Mouse (Mus musculus) erythroblast, adult 5-6 weeks (primary cell): ENCODE results near the gene Exd2. TPM values are rescaled to one million over a fixed set of nuclear protein-coding genes. Genes with fewer than 3 reads are reported as not detected.

Experiments
- ATAC-seq: replicated peaks from 2 replicates; pipeline ENCODE4 v1.8.0; 2016; ENCODE audit warnings: moderate number of reproducible peaks, mild to moderate bottlenecking, moderate TSS enrichment, inconsistent platforms; ENCODE audit not compliant: poor library complexity, low FRiP score, severe bottlenecking
- total RNA-seq, 2 experiments: library from RNA; stranded (forward) in 1 of 2; stranded (reverse) in 1 of 2; fragments of 150-400 nt in 1 of 2; fragments of 200-764, 138-1000 nt in 1 of 2; gene quantifications; 2 replicates each; pipeline versions ENCODE4 v1.2.3 to v1.2.4; 2015 to 2017; ENCODE audit warnings: low replicate concordance in 2 of 2

Exd2 gene
- total RNA-seq, 2 experiments from 2014 or later: 1.9 to 3.1 TPM

- ATAC-seq: no peak
These were observed 20.5 kb downstream of the Exd2 start for GRCm38 (mm10) chr12:80483397-80483796.

DNA sequence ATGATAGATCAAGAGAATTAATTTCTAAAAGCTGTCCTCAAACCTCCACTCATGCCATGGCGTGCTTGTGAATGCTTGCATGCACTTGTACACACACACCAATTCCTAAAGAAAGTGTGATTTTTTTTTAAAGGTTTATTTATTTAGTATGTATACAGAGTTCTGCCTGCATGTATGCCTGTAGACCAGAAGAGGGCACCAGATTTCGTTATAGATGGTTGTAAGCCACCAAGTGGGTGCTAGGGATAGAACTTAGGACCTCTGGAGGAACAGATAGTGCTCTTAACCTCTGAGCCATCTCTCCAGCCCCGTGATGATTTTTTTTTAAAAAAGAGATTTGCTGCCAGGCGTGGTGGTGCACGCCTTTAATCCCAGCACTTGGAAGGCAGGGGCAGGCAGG, 30.4 kb downstream of the Exd2 start:
- no peak for ATAC-seq

GRCm38 (mm10) chr12:80495691-80496090, 32.8 kb downstream of the Exd2 start:
- no peak for ATAC-seq

- no peak for ATAC-seq
These were observed 35.5 kb downstream of the Exd2 start for GRCm38 (mm10) chr12:80498356-80498755.

- ATAC-seq: no peak
These were observed 37.6 kb downstream of the Exd2 start for GRCm38 (mm10) chr12:80500506-80500905.

DNA sequence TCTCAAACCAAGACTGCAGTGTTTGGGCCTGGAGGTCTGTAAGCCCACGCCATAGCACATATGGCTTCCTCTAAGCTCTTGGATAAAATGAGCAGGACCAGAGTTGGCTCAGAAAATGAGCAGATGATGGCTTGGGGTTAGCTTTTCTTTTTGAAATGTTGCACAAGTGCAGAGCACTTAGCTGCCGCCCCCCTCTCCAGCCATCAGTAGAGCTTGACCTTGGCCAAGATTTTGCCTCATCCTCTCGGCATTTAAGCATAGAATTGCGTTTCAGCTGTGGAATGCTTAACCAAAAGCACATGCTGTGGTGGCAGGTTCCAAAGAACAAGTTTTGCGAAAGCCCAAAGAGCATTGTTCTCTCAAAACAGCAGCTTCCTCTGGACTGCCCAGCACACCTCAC, 41.8 kb downstream of the Exd2 start:
- no peak for ATAC-seq

DNA sequence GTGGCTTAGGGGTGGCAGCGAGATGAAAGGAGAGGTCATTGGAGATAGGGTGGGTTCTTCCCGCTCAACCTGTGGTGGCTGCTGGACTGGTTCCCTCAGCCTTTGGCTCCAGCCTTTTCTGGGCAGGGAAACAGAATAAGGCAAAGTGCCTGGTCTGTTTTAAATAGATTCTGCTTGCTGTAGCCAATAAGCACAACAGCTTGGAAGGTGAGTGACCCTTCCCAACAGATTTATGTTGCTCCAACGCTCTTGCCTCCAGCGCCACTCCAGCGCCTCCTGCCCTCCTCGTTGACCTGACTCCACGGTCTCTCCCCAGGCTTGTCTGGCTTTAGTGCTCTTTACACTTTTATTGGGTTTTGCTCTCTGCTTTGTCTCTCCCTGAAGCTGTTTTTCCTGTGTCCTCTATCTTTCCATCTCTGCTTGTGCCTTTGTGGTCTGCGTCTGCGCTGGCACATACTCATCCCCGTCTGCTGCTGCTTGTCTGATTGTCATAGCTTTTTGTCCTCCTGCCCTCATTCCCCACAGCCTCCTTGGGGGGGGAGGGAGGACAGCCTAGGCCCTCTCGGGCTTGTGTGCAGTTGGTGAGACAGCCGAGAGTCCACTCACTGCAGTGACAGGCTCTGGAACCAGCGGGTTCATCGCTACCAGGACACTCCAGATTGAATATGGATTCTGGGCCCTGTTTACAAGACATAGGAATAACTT, 44.3 kb downstream of the Exd2 start:
- no peak for ATAC-seq

GRCm38 (mm10) chr12:80517977-80518376, 55.1 kb downstream of the Exd2 start, which contains the start of gene Galnt16:
Galnt16 (plus strand) TSS chr12:80518277.
- ATAC-seq: no peak

DNA sequence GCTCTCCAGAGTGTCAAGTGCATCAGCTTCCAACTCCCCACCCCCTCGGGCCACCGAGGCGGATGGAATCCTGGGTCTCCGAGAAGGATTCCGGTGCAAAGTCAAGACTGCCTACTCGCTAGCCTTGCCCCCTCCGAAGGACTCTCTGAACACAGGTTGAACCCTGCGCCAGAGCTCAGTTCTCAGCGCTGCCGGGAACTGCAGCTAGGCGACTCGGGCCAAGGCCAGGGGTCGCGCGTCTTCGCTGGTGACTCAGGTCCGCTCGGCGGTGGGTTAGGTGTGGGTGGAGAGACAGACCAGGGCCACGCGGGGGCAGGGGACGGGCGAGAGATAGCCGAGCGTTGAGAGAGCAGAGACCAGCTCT, 55.5 kb downstream of the Exd2 start:
- no peak for ATAC-seq

DNA sequence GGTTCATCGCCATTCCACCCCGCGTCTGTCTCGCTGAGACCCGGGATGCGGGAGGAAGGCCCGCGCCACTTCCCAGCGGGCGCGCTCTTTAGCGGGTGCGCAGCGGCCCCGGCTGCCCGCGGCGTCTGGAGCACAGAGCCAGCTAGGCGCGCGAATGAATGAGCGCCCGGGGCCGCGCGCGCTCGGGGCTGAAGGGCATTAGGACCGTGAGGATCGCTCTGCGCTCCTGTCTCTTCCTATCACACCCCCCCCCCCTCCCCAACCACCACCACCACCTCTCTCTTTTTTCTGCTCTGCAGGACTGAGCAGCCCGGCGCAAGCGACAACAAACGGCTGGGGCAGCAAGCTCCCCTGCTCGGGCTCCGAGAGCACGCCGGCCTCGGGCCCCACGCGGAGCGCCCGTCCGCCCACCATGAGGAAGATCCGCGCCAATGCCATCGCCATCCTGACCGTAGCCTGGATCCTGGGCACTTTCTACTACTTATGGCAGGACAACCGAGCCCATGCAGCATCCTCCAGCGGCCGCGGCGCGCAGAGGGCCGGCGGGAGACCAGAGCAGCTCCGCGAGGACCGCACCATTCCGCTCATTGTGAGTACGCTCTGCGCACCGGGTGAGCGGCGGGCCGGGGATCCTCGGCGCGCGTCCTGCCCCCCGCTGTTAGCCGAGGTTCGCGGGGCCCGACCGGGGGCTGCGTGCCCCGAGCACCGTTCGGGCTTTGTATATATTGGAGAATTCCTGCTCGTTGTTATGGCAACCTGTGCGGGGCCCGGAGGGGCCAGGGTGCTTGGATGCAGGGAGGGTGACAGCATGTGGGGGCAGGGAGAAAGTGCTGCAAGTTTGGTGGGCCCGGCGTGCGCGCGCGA, 56.1 kb downstream of the Exd2 start:
- no peak for ATAC-seq

DNA sequence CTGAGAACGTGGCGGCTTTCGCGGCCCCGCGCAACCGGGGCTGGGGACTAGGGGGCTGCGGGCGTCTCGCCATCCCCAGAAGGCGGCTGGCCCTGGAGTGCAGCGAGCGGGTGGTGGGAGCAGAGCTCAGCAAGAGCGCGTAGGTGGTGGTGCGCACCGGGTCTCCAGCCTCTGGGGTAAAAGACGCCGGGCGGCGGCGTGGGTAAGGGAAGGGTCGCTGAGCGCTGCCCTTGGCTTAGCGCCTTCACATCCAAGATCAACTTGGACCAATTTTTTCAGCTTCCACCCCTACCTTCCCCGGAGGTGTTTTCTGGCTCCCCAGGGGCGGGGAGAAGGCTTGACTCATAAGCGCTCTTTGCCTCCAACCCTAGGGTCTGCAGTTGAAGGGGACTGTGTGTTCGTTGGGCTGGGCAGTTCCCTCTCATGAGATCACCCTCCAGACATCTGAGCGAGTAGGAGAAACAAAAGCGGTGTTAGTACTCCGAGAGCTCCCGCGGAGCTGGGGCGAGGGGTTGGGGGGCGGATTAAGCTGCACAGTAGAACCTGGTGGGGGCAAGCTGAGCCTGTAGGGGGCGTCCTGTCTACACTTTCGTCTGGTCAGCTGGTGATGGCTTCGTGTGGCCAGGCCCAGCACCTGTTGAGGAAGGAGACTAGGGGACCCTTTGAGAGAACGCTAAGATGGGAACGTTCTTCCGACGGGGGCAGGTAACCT, 56.9 kb downstream of the Exd2 start:
- no peak for ATAC-seq

DNA sequence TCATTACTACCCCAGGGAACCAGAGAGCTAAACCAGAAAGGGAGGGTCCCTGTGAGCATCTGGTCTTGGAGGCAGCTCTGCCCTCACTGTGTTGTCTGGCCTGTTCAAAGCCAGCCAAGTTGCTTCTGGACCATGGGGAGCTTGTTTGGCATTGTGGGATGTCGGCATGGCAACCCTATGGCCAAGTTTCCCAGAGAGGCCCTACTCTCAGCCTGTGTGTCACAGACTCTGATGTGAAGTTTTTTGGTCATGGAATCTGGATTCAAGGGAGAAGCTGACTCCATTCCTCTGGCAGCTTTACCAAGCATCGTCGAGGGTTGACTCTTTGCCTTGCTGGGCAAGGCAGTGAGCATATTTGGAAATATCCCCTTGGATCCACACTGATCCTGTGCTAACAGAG, 59.1 kb downstream of the Exd2 start:
- ATAC-seq: no peak

DNA sequence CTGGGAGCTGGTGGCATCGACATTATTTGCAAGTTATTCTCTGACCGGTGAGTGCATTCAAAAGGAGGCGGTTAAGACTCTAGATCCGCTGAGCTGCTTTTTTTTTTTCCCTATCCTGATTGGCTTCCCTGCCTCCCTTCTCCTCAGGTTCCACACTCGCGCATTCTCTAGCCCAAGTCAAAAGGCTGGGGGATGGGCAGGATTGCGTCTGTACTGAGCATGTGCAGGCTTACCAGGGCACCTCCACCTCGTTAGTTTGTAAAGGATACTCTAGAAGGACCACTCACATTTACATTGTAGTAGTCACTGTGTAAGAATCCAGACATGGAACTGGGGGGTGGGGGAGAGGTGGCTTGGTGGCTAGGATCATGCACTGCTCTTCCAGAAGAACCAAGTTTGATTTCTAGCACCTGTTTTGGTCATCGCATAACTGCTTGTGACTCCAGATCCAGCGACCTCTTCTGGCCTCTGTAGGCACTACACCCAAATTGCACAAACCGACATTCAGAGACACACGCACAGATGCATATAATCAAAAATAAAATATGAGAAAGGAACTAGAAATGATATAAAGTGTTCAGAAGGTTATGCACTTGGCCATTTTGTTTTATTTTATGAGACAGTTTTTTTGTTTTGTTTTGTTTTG, 61.5 kb downstream of the Exd2 start:
- ATAC-seq: no peak

DNA sequence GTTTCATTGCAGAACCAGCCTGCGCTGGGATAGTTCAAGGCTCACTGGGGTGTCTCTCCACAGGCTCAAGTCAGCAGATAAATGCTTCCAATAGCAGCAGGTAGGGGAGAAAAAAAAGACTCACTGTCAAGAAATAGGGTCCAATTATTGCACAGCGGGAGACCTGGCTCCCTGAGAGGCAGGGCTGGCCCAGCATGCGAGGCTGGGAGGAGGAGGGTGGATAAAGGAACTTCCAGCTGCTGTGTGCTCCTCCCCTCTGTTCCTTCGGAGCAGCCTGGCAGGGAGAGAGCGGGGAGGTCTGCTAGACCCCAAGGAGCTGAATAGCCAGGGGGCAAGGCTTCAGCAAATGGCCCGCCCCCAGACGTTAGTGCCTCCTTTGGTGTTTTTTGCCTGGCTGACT, 62.6 kb downstream of the Exd2 start:
- no peak for ATAC-seq

- ATAC-seq: no peak
These were observed 63.6 kb downstream of the Exd2 start for GRCm38 (mm10) chr12:80526511-80526910.

GRCm38 (mm10) chr12:80527727-80528389, 65.0 kb downstream of the Exd2 start:
- ATAC-seq: no peak

GRCm38 (mm10) chr12:80530052-80530451, 67.2 kb downstream of the Exd2 start:
- no peak for ATAC-seq

DNA sequence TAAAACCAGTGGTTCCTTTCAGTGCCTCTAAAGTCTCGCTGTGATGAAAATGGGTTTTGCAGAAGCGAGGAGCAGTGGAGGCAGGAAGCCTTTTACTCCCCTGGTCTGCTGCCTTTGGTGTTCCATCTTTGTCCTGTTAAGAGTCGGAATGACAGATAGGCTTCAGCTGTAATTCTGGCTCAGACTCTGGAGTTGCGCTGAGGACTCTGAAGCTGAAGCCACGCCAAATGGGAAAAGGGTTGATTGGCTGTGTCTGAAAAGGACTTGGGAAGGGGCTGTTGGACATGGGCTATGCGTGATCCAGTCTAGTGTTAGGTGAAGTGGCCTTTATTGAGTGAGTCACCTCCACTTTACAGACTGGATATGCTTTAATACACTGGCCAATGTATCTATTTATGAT, 67.7 kb downstream of the Exd2 start:
- ATAC-seq: no peak

- no peak for ATAC-seq
These were observed 68.7 kb downstream of the Exd2 start for GRCm38 (mm10) chr12:80531585-80531984.

DNA sequence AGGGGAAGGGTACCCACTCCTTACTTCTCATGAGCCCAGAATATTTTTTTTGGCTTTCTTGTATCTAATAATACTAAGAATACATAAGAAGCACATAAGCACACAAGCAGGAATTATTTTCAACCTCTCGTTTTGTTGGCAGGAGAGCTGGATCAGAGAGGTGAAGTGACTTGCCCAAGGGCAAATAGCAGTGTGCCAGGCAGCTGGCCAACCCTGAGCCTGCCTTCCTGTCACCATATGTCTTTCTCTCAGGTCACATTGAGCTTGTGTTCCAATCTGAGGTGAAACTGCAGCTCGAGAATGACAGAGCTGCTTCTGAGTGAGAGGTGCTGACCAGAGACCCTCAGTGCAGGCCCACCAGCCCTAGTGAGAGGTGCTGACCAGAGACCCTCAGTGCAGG, 71.0 kb downstream of the Exd2 start:
- ATAC-seq: no peak
